Mouse (Mus musculus) megakaryocyte, embryonic 14.5 days (primary cell): ENCODE results near the gene Foxd3. TPM values are rescaled to one million over a fixed set of nuclear protein-coding genes. Genes with fewer than 3 reads are reported as not detected.

Experiments used
- H3K27me3 ChIP-seq: replicated peaks from 2 replicates; pipeline ENCODE3; 2012; ENCODE audit warnings: inconsistent platforms
- H3K36me3 ChIP-seq: replicated peaks from 2 replicates; pipeline ENCODE3; 2012; ENCODE audit warnings: low read length, inconsistent platforms, mixed read lengths
- H3K4me1 ChIP-seq: 2 replicates; pipeline ENCODE4 v1.6.1; 2012; ENCODE audit warnings: inconsistent platforms
- H3K4me3 ChIP-seq: replicated peaks from 2 replicates; pipeline ENCODE3; 2012; ENCODE audit warnings: moderate library complexity, mild to moderate bottlenecking, inconsistent platforms
- H3K9me3 ChIP-seq: 2 replicates; pipeline ENCODE4 v1.6.1; 2012; ENCODE audit warnings: inconsistent platforms
- FLI1 ChIP-seq: IDR thresholded peaks from 2 replicates; pipeline ENCODE4 v1.6.1; 2012; ENCODE audit warnings: low read length, inconsistent platforms, mixed read lengths
- GATA1 ChIP-seq: IDR thresholded peaks from 3 replicates; pipeline ENCODE4 v1.6.1; 2012; ENCODE audit warnings: mixed read lengths, low read length, inconsistent platforms, borderline replicate concordance
- polyA plus RNA-seq: library from polyadenylated mRNA; stranded (reverse); fragments of >175 nt; gene quantifications from 2 replicates; pipeline ENCODE4 v1.2.3, GENCODE M21; 2012; ENCODE audit warnings: low replicate concordance; ENCODE audit not compliant: insufficient read depth

Gene Foxd3
- polyA plus RNA-seq, 1 experiment = not detected

DNA sequence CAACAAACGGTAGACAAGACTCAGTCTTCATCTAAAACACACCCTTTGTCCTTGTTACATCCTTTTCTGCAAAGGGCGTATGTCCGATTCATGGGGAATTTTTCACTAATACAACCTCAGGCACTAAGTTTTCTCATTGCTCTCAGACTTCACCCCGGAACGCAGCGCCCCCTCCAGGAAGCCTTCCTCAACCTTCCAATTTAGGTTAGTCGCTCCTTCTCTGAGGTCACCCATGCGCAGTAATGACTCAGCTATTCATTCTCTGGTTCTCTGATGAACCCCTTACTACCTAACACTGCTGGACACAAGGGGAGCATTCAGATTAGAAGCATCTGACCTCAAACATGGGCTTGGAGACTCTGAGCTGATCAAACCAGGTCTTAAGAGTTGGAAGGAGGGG, 7.6 kb downstream of the Foxd3 start:
- Histone ChIP-seq H3K4me1 (peaks cover 32% of the 10 kb centered on the region), H3K27me3 (peaks cover 80% of the 10 kb centered on the region), H3K36me3 (no peaks in the 10 kb centered on the region), H3K4me3 (no peak overlapping the region), H3K9me3 (peaks cover 17% of the 10 kb centered on the region)
- TF ChIP-seq FLI1 = no peak
- no peak for TF ChIP-seq GATA1

- Histone ChIP-seq H3K4me3 (no peak overlapping the region), H3K4me1 (no peaks in the 10 kb centered on the region), H3K27me3 (peaks cover 26% of the 10 kb centered on the region), H3K9me3 (peaks cover 9% of the 10 kb centered on the region), H3K36me3 (no peaks in the 10 kb centered on the region)
- TF ChIP-seq GATA1 = no peak
- no peak for TF ChIP-seq FLI1
Measured at GRCm38 (mm10) chr4:99670203-99670851, 14.2 kb downstream of the Foxd3 start.

DNA sequence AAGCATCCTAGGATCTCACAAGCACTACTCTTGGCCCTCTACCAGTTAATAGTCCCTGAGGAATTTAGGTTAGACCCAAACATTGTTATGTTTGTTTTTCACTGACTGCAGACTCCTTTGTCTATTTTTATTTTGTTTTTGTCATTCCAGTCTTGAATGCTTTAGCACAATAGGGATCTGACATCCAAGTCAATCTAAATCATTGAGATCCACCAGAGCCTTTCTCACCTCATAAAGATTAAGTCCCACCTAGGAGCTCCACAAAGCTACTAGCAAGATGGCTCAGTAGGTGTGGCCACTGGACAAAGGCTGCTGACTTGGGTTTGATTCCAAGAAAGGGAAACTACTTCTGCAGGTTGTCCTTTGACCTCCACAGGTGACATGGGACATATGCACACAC, 19.1 kb downstream of the Foxd3 start:
- Histone ChIP-seq H3K4me1 (no peaks in the 10 kb centered on the region), H3K36me3 (no peaks in the 10 kb centered on the region), H3K27me3 (peaks cover 10% of the 10 kb centered on the region), H3K9me3 (peaks cover 14% of the 10 kb centered on the region), H3K4me3 (no peak overlapping the region)
- no peak for TF ChIP-seq GATA1
- no peak for TF ChIP-seq FLI1

DNA sequence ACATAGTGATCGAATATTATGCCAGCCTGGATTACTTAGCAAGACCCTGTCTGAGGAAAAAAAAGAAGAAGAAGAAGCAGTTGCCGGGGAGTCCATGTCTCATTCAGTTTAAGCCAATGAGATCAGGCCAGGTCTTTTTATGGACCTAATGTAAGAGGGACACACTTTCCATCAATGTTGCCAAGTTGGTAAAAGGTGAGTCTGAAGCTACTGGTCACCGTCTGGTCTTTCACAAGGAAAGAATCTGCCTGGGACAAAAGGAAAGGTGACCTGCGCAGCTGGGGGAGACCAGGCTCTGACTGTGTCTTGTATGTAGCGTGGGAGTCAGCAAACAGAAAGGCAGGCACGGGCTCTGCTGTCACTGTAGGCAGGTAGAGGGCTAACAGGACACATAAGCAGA, 27.8 kb downstream of the Foxd3 start:
- no peak for TF ChIP-seq GATA1
- no peak for TF ChIP-seq FLI1
- no peaks in the 10 kb centered on the region for H3K36me3 ChIP-seq
- peaks cover 8% of the 10 kb centered on the region for H3K27me3 ChIP-seq
- H3K4me1 ChIP-seq = no peaks in the 10 kb centered on the region
- no peak overlapping the region for H3K4me3 ChIP-seq
- H3K9me3 ChIP-seq = 0 out of 2 replicates have a peak, but pooled peaks cover 3% of the 10 kb centered on the region

DNA sequence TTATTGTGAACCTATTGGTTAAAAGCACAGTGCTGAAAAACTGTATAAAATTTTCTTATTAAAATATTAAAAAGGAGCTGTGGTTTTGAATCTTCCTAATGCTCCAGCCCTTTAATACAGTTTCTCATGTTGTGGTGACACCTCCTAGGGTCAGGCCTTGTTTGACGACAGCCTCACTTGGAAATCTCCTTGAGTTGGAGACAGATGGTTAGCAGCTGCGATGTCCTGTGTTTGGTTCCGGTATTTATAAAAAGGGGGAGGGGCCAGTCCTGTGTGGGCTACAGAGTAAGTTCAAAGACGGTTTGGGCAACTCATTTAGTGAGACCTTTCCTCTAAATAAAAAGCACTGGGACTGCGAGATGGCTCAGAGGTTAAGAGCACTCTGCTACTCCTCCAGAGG, 30.2 kb downstream of the Foxd3 start:
- no peaks in the 10 kb centered on the region for H3K4me1 ChIP-seq
- peaks cover 4% of the 10 kb centered on the region for H3K9me3 ChIP-seq
- H3K27me3 ChIP-seq = peaks cover 8% of the 10 kb centered on the region
- TF ChIP-seq FLI1 (no peak), GATA1 (no peak)
- no peak overlapping the region for H3K4me3 ChIP-seq
- no peaks in the 10 kb centered on the region for H3K36me3 ChIP-seq

Other genes with a start within 250 kb of the Foxd3 start
- not detected in 2 replicates for gene Alg6, start 59.4 kb downstream of the Foxd3 start, polyA plus RNA-seq
- 0.47 TPM in 1 of 2 replicates, not detected in the other for gene Efcab7, start 172.9 kb downstream of the Foxd3 start, polyA plus RNA-seq